Mouse (Mus musculus) bone marrow, adult 2 months (tissue): Measurements from ENCODE around the gene Macf1.

Source experiments
- CTCF ChIP-seq: fragments of 200-500 bp; IDR thresholded peaks from 2 replicates; pipeline ENCODE4 v1.5.1; 2011; ENCODE audit warnings: low read length, control low read depth; ENCODE audit not compliant: control insufficient read depth, insufficient read depth
- POLR2A ChIP-seq: fragments of 200-500 bp; IDR thresholded peaks from 2 replicates; pipeline ENCODE4 v1.6.1; 2011; ENCODE audit warnings: low read depth, mild to moderate bottlenecking, control low read depth, low read length, borderline replicate concordance; ENCODE audit not compliant: control insufficient read depth

DNA sequence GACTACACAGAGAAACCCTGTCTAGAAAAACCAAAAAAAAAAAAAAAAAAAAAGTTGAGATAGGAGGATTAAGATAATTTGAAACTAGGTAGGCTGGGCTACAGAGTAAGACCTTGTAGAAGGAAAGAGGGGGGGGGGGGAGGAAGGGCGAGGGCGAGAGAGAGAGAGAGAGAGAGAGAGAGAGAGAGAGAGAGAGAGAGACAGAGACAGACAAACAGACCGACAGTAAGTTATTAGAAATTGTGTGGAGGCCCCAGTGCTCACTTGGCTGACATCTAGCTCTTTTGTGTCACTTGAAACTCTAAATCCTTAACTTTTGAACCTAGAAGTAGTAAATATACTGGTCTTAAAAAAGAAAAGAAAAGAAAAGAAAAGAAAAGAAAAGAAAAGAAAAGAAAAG lies 266.7 kb downstream of the Macf1 start:
- TF ChIP-seq CTCF: no peak
- TF ChIP-seq POLR2A: no peak
